Mouse (Mus musculus): ENCODE measurements at regions not wholly inside any gene's neighbourhood (a gene's known extent, or its start where the extent isn't known, plus 50 kb on each side); places are given as distances from the start of the nearest gene placed in this dataset.
A peak's percentile ranks its signal among the peaks of the same experiment; 100 is the strongest.

- DNase-seq, result no peak
Measured at GRCm38 (mm10) chr10:125467503-125467902, 78.2 kb upstream of the Slc16a7 start.

- no peak for DNase-seq
Measured at GRCm38 (mm10) chr10:125488350-125488749, 99.1 kb upstream of the Slc16a7 start.

GRCm38 (mm10) chr10:125490395-125490794 lies 101.1 kb upstream of the Slc16a7 start:
- DNase-seq, result peak; percentile 79

- DNase-seq, result no peak
Measured at GRCm38 (mm10) chr10:125494489-125494888, 105.2 kb upstream of the Slc16a7 start.

GRCm38 (mm10) chr10:125498347-125498746 lies 109.1 kb upstream of the Slc16a7 start:
- peak; percentile 28 for DNase-seq

- no peak for DNase-seq
Measured at GRCm38 (mm10) chr10:125500338-125500737, 111.1 kb upstream of the Slc16a7 start.

- DNase-seq, result no peak
Measured at GRCm38 (mm10) chr10:125515026-125515425, 125.8 kb upstream of the Slc16a7 start.

- DNase-seq, result no peak
Measured at GRCm38 (mm10) chr10:125530876-125531275, 141.6 kb upstream of the Slc16a7 start.

- DNase-seq, result peak; percentile 46
Measured at GRCm38 (mm10) chr10:125538316-125538715, 149.1 kb upstream of the Slc16a7 start.

- DNase-seq, result no peak
Measured at GRCm38 (mm10) chr10:125586489-125587147, 197.4 kb upstream of the Slc16a7 start.

GRCm38 (mm10) chr10:125593006-125593405 lies 203.7 kb upstream of the Slc16a7 start:
- DNase-seq, result no peak

- no peak for DNase-seq
Measured at GRCm38 (mm10) chr10:125607787-125608617, 218.7 kb upstream of the Slc16a7 start.

GRCm38 (mm10) chr10:125610353-125610752 lies 221.1 kb upstream of the Slc16a7 start:
- no peak for DNase-seq

GRCm38 (mm10) chr10:125612773-125613172 lies 223.5 kb upstream of the Slc16a7 start:
- DNase-seq, result no peak

GRCm38 (mm10) chr10:125621376-125621775 lies 232.1 kb upstream of the Slc16a7 start:
- DNase-seq, result no peak

- DNase-seq, result no peak
Measured at GRCm38 (mm10) chr10:125623836-125624235, 234.6 kb upstream of the Slc16a7 start.

GRCm38 (mm10) chr10:125667906-125668305 lies 278.6 kb upstream of the Slc16a7 start:
- no peak for DNase-seq

GRCm38 (mm10) chr10:125673637-125674036 lies 284.4 kb upstream of the Slc16a7 start:
- no peak for DNase-seq

GRCm38 (mm10) chr10:125679644-125680043 lies 286.3 kb upstream of the Lrig3 start:
- DNase-seq, result no peak

- no peak for DNase-seq
Measured at GRCm38 (mm10) chr10:125685130-125685529, 280.8 kb upstream of the Lrig3 start.

- no peak for DNase-seq
Measured at GRCm38 (mm10) chr10:125693505-125693904, 272.5 kb upstream of the Lrig3 start.

GRCm38 (mm10) chr10:125696159-125696558 lies 269.8 kb upstream of the Lrig3 start:
- no peak for DNase-seq

GRCm38 (mm10) chr10:125725077-125725680 lies 240.8 kb upstream of the Lrig3 start:
- peak; percentile 84 for DNase-seq

GRCm38 (mm10) chr10:125725681-125726139 lies 240.3 kb upstream of the Lrig3 start:
- no peak for DNase-seq
